Mouse (Mus musculus): ENCODE measurements around the gene Zer1.
"Not testable (repeated sequence)": the region's sequence is repeated elsewhere in the genome, so short reads cannot be mapped to it uniquely, and the experiment has no call there.

Zer1 gene

DNA sequence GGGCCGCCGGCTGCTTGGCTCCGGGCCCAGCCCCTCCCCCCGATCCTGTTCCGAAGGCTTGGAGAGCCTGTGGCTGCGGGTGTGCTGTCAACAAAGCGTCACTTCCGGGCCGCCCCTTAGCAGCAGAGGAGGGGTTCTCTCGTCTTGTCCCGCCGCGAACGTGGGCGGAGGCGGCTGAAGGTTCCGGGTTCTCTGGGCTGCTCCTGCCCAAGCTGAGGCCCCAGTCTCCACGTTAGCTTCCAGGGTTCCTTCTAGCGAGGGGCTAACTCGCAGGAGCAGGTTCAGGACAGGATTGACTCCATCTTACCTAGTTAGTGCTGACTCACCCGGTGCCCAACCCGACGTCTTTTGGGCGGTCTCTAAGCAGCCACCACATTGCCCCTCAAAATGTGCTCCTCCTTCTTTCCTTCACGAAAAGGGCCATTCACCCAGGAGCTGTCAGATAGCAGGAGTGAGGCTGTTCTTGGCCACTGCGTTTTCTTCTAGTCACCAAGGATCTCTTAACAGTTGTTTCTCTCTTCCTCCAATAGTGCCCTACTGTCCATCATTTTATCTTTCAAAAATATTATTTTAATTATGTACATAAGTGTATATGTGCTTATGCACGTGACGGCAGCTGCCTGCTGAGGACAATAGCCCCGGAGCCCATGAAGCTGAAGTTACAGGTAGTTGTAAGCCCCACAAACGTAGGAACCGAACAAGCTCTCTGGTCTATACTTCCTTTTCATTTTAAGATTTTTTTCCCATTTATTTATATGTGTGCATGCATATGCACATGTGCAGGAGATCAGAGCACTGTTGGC is at the start of gene Zer1:
Gene Zer1 (minus strand): TSS at position 114 of the 803 bp plus-strand sequence.
- peak; percentile 81 for DNase-seq (ENCODE audit: low read depth, low spot score)

DNA sequence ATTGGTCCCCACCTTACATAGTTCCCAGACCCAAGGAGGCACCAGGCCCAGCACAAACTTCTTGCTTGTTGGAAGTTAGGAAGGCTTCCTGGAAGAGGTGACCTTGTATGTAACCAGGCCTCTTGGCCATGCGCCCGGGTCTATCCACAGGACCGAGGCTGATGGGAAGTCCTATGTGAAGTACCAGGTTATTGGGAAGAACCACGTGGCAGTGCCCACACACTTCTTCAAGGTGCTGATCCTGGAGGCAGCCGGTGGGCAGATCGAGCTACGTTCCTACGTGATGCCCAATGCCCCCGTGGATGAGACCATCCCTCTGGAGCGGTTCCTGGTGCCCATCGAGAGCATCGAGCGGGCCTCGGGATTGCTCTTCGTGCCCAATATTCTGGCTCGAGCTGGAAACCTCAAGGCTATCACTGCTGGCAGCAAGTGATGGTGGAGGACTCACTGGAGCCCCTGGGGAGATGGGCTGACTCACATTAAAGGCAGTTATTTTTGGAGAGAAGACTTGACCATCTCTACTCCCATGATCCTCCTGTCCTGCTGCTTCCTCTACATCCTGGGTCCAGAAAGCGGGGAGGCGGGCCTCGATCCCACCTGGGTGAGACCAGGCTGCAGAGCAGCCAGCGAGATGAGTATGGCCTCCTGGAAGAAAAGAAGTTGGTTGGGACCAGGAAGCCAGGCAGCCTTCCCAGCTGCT is 49.3 kb upstream of the Zer1 start:
- DNase-seq (ENCODE audit: low read depth, low spot score), result no peak

DNA sequence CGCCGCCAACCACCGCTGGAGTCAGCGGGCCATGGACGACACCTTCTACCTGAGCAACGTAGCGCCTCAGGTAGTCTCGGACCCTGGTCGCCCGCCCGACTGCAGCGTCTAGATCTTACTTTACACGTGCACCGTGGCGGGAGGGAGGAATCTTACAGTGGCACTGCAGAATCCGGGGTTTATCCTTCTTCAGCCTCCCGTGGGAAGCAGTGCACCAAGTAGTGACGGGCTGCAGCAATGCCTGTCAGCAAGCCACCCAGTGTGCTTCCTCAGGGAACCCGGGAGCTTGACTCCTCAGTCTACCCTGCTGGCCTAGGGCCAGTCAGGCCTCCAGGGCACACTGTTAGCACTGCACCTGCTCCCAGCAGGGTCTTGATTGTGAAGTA is 47.6 kb upstream of the Zer1 start:
- no peak for DNase-seq (ENCODE audit: low read depth, low spot score)

DNA sequence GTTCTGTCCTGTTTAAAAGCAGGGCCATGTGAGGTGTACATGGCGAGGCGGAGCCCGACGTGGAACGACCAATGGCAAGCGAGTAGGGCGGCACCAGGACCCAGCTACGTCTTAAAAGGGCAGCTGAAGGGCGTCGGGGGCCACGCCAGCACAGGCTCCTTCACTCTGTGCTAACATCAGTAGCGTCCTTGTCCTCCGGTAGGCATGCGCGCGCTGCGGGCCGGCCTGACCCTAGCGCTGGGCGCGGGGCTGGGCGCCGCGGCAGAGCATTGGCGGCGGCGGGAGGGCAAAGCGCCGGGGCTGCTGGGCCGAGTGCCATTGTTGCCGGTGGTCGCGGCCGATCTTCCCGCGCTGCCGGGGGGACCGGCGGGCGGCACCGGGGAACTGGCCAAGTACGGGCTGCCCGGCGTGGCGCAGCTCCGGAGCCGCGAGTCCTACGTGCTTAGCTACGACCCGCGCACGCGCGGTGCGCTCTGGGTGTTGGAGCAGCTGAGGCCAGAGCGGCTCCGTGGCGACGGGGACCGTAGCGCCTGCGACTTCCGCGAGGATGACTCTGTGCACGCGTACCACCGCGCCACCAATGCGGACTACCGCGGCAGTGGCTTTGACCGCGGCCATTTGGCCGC is 47.1 kb upstream of the Zer1 start, which contains the start of gene Endog:
Gene Endog (plus strand): TSS at position 123 of the 626 bp plus-strand sequence.
- DNase-seq (ENCODE audit: low read depth, low spot score), result peak; percentile 65

DNA sequence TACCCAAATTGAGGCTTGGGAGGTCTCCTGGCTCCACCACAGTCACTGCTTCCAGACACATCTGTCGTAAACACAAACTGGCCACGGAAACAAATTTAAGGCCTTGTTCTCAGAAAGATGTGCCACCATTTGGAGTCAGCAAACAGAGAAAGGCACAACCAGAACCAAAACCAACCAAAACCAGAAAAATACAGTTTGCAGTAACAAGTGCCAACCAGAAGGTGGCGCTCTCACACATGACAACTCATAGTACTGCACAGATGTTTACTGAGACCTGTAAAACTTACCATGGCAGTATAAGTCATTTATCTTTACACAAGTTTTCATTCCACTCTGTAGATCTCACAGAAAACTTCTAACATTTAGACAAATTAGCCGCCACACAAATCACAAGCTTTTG is 42.3 kb upstream of the Zer1 start:
- DNase-seq (ENCODE audit: low read depth, low spot score), result no peak

DNA sequence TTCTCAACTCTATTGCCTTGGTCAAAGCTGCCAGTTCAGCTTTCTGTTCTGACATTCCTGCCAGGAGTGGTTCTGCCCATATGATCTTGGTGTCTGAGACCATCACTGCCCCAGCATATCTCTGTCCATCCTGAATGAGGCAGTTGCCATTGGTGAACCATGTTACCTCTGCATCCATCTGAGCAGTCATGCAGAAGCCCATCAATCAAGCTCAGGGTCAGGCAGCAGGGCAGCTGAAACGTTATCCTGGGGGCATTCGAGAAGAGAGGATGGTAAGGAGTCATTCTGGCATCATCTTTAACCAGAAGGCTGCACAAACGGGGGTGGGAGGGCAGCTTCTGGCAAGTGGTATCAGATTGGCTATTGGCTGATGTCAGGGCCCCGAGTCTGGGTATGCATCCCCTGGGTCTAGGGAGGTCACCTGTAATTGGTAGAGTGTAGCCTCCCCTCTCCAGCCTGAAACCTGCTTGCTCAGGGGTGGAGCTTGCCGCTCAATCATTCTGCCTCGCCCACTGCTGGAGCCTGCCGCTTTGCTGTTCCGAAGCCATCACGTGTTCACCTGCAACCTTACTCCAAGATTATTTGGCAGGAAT is 40.1 kb upstream of the Zer1 start:
- DNase-seq (ENCODE audit: low read depth, low spot score), result no peak

DNA sequence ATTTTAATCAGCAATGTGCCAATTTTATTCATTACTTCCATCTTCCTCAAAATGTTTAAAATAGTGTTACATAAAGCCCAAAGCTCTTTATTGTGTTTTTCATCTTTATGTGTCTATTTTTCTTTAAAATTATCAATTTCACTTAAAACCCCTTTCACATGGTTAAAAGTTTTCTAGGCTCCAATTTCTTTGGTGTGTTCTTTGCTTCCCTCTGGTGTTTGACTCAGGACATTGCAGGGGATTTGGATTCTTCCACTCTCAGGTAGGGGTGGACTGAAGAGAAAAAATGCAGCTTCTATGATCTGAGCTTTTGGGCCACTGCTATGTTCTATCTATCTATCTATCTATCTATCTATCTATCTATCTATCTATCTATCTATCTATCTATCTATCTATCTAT is 37.4 kb upstream of the Zer1 start:
- DNase-seq (ENCODE audit: low read depth, low spot score), result peak; percentile 34

DNA sequence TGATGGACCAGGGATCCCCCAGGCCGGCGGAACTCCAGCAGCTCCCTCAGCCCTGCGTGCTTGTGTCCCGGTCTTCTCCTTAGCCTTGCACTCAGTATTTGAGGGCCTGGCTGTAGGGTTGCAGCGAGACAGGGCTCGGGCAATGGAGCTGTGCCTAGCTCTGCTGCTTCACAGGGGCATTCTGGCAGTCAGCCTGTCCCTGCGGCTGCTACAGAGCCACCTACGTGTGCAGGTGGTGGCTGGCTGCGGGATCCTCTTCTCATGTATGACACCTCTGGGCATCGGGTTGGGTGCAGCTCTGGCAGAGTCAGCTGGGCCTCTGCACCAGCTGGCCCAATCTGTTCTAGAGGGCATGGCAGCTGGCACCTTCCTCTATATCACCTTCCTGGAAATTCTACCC is 35.5 kb upstream of the Zer1 start:
- not testable (repeated sequence) for DNase-seq (ENCODE audit: low read depth, low spot score)

DNA sequence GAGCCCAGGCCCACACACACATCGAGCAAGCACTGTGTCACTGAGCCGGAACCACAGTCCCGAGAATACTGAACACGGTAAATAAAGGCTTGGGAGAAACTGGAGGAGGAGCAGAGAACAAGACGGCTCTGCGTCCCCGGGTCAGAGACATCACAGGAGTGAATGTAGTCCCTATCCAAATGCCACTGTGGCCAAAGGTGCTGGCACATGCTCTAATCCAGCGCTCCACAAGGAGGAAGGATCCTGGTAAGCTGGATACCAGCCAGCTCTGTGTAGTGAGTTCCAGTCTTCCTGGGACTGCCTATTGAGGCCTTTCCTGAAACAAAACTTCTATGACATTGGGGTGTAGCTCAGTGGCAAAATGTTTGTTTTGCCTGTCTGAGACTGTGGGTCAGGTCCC is 28.2 kb upstream of the Zer1 start:
- no peak for DNase-seq (ENCODE audit: low read depth, low spot score)

DNA sequence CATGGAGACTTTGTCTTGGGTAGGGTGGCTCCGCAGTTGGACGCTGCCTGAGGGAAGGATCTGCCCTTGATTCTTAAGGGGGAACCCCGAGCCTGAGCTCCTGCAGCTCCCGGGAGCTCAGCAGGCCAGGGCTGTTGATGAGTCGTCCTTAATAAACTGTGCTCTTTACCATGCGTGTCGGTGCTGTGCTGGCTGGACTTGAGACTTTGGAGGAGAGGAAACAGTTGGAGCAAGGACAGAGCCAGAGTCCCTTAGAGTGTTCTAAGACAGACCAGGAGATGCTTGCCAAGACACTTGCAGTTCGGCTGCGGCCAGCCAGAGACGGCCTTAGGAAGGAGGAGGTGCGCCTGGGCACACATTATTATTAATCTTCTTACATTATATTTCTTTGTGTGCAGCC is 27.5 kb upstream of the Zer1 start:
- no peak for DNase-seq (ENCODE audit: low read depth, low spot score)

DNA sequence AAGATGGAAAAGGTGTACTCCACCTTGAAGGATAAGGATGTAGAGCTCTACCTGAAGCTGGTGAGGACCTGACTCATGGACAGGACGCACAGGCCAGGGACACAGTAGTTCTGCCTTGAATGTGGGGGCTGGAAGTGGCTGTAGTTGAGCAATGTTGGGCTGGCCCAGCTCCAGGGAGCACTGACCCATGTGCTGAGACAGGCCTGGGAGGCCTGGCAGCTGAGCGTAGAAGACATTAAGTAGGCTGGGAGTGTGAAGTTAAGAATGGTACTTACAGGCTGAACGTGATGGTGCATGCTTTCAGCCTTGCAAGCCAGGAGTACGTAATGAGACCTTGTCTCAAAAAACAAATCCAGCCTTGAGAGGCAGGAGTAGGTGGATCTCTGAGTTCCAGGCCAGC is 23.1 kb upstream of the Zer1 start:
- DNase-seq (ENCODE audit: low read depth, low spot score), result no peak

DNA sequence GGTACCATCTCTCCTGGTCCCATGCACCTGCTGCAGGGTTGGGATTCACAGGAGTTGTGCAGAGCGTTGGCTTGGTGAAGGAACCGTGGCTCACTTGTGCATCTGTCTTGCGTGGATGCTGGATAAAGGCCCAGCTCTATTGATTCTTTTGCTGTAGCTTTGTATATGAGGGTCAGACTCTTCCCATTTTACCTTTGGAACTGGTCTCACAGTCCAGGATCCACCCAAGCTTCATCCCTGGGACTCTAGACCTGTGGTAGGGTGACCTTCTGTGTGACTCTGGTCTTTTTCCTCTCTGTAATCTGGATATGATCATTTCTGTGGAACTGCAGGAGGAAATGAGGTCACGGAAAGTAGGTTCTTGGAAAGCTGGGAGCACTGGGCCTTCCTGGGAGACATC is 20.1 kb upstream of the Zer1 start:
- no peak for DNase-seq (ENCODE audit: low read depth, low spot score)

DNA sequence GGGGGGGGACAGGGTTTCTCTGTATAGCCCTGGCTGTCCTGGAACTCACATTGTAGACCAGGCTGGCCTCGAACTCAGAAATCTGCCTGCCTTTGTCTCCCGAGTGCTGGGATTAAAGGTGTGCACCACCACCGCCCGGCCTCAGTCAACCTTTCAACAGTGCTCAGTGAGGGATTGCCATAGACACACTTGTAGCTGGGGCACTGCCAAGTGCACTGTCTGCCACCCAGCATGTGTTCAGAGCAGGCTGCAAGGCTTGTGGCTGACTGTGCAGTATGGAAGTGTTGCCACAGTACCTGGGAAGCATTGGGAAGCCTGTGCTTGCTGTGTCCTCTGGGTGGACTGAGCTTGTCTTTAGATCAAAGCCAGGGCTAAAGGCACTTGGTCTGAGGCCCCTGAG is 15.6 kb upstream of the Zer1 start:
- not testable (repeated sequence) for DNase-seq (ENCODE audit: low read depth, low spot score)

DNA sequence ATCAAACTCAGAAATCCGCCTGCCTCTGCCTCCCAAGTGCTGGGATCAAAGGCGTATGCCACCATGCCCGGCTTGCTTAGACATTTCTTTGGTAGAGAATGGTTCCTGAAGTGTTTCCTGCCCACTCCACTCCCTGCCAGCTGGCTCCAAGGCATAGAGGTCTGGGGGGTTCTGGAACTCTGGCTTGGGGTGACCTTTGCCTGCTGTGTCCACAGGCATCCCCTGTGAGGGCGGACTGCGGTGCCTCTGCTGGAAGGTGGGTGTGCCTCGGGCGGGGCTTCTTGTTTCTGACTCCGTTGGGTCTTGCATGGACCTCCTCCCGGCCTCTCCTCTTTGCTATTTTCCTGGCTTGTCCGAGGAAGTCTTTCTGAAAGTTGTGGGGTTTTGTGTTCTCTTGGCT is 12.1 kb upstream of the Zer1 start:
- DNase-seq (ENCODE audit: low read depth, low spot score), result no peak

DNA sequence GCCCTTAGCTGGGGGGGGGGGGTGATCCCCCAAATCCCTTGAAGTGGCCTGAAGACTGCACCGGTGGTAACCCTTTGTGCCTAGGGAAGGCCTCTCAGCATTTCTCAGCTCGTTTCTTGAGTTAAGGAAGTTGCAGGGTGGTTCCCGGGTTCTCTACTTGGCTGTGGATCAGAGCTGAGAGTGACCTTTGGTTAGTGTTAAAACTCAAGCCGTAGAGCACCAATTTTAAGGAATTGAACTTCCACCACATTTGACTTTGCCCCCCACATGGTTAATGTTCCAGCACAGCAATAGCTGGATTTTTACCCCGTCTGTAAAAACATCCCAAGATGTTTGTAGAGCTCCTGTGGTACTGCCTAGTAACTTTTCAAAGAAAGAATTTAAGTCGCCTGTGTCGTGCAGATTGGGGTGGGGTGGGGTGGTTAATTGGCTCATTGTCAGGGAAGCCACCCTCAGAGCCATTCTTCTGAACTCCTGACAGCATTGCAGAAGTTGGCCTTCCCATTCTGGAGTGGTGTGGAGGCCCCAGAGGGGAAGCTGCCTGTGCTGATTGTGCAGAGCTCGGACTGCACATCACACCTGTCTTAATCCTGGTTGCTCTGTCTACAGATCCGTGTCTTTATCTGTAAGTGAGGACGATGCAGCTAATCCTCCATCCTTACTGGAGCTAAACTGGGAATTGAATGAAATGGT is 10.7 kb upstream of the Zer1 start:
- no peak for DNase-seq (ENCODE audit: low read depth, low spot score)

DNA sequence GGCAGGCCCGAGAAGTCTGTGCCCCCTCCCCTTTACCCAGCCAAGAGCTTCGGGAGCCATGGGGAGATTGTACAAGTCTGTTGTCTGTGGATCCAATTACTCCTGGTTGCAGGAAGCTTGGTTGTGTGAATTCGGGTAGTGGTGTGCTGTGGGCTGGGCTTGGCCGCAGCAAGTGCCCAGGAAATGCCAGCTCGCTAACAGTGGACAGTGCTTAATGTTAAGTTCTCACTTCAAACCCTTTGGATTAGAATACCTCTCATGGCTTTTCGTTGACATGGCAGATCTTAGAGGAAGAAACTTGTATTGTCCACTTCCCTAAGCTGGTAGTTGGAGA is 10.0 kb upstream of the Zer1 start:
- no peak for DNase-seq (ENCODE audit: low read depth, low spot score)

DNA sequence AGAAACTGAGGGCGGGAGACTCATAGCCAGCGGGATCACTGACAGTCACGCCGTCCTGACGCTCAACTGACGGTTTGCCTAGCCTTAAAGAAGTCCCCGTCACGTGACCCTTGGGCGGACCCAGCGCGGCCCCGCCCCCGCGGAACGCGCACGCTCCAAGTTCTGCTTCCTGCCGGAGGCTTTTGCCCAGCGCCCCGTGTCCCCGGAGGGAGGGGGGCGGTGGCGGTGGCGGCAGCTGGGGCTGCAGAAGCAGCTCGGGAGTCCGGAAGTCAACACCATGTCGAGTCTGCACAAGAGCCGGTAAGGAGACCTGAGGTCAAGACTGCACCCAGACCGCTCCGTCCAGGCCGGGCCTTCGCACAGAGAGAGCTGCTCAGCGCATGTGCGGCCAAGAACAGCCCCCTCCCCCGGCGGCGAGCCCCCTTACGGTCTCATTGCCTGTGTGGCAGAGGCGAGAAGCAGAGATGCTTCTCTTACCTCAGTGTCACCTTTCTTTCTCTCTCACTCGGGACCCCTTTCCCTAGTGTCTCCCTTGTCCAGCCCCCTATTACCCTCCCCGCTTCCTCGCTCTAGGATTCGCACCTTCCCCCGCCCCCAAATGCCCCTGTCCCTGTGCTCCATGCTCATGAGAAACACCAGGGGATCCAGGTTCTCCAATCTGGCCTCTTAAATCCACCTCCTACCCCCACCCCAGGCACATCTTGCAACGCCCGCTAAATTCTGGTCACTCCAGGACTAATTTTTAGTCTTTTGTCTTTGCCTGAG is 9.4 kb upstream of the Zer1 start, which contains the start of gene Tbc1d13:
Gene Tbc1d13 (plus strand): TSS at position 134 of the 765 bp plus-strand sequence.
- peak; percentile 94 for DNase-seq (ENCODE audit: low read depth, low spot score)

DNA sequence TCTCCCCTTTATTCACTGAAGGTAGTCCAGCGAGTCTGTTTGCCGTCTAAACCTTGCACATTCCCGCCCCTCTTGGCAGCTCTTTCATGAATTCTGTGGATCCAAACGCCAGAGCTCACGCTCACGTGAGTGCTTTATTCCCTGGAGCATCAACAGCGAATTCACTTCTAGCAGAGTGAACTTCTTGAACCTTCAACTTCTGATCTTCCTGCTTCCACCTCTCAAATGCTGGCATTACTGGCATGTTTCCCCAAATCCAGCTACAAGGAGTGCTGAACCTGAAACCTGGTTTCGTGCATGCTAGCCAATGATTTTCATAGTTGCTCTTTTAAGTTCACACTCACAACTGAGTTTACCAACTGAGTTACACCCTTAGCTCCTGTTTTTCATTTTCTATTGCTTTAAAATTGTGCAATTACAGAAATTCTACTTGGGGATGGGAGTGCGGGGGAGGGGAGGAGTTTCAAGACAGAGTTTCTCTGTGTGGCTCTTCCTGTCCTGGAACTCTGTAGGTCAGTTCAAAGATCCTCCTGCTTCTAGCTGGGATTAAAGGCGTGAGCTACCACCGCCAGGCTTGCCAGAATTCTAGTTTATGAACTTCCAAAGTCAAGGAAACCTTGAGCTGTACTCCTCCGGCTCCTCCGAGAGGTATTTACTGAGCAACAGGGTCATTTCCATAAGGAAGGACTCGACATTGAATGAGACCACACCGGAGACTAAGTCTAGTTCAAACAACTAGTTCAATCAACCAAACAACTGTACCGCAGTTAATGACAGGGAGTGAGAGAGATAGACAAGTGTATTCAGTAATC is 8.6 kb upstream of the Zer1 start:
- no peak for DNase-seq (ENCODE audit: low read depth, low spot score)

DNA sequence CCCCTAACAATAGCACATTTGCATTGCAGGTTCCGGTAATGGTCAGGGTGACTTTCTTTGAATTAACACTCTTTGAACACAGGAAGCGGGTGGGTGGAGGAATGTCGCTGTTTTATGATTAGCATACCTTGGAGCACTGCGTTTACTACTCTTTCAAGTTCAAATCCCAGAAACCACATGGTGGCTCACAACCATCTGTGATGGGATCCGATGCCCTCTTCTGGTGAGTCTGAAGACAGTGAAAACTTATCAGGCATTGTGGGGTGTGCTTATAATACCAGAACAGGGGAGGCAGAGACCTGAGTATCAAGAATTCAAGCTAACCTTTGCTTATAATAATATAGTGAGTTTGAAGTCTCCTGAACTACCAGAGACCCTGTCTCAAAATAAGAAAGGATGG is 6.9 kb upstream of the Zer1 start:
- DNase-seq (ENCODE audit: low read depth, low spot score), result not testable (repeated sequence)

DNA sequence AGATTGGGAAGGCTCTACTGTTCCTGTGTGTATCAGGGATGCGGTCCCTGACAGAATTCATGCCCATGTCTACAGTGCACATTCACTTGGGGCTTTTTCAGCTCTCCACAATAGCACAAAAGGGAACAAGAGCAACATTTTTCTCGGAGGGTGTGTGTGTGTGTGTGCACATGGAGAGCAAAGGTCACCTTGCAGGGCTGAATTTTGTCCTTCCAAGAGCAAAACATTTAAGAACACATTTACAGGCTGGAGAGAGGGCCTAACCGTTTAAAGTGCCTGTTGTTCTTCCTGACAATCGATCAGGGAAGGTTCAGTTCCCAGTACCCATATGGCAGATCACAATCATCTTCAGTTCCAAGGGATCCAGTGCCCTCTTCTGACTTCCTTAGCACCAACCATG is 5.8 kb upstream of the Zer1 start:
- DNase-seq (ENCODE audit: low read depth, low spot score), result no peak
